Mouse (Mus musculus): ENCODE measurements around the gene Sh3pxd2a.

Gene Sh3pxd2a

GRCm38 (mm10) chr19:47464304-47465241 lies at the start of gene Sh3pxd2a:
Gene Sh3pxd2a, minus strand, starts transcription at chr19:47464401.
- DNase-seq = peak; percentile 78

DNA sequence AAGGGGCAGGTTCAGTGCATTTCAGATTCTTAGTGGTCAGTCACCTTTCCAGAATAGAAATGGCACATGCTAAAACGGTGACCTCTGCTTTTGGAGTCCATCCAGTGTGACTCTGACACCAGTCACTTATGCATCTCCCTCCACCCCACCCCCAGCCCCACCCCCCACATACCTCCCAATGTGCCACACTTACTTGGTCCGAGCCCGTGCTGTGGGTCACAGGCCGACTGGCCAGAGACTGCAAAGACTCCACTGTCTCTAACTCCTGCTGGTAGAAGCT lies 49.4 kb upstream of the Sh3pxd2a start:
- no peak for DNase-seq

DNA sequence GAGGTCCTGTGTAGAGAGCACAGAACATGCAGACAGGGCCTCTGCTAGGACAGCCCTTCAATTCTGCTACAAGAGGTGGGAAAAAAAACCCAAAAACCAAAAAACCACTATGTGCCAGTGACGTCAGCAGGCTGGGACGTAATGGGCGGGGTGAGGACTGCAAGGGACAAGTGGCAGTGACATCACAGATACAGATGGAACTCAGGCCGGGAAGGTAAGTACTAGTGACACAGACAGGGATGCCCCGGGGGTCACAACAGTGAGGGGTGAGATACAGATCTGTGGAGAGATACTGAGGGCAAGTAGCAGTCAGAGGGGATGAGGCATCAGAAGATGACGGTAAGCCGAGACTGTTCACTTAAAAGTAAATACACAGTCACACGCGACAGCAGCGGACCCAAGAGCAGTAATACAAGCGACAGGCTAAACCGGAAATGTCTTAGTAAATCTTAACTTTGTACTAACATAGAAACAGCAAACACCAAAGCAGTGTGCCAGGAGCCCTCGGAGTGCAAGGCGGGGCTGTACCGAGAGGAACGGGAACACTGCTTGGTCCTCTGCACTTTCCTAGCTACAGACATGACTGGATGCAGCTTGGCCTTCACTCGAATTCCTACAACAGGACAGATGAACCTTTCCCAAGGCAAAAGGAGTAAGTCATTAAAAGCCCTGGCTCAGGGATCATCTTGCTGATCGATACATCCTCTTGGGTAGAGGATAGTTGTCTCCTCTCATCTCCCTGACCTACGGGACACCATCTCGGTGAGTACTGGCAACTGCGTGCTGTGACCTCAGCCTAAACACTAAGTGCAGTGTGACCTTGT lies 48.8 kb upstream of the Sh3pxd2a start:
- DNase-seq = peak; percentile 75

DNA sequence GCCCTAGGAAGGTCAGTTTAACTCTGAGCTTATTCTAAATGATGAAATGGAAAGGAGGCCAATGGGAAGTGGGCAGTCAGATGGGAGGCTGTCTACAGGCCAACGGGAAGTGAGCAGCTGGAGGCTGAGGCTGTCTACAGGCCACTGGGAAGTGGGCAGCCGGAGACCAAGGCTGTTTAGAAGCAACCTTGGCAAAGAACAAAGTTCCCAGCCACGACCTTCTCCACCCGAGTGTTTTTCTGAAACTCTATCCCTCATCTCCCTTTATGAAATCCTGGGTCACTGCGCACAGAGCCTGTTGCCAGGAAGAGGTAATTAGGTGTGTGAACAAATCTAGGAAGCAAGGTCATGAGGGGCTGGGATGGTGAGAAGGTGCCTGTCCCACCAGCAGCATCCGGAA lies 47.8 kb upstream of the Sh3pxd2a start:
- peak; percentile 71 for DNase-seq

- DNase-seq = no peak
Observed at GRCm38 (mm10) chr19:47511294-47511675, 47.1 kb upstream of the Sh3pxd2a start.

GRCm38 (mm10) chr19:47510473-47511293 lies 46.5 kb upstream of the Sh3pxd2a start:
- DNase-seq = peak; percentile 76

DNA sequence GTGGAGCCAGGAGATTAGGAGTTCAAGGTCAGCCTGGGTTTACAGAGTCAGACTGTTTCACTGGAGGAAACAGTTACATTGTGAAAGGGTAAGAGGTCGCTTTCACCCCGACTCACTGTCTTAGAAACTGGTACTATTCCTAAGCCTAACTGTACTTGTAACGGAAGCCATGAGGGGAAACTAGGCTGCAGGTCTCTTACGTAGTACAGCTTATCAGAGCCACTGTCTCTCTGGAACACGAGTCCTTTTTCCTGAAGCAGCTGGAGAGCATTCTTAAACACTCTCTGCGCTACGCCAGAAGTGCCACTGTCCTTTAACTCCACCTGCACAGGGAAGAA lies 45.9 kb upstream of the Sh3pxd2a start:
- no peak for DNase-seq

GRCm38 (mm10) chr19:47508771-47509281 lies 44.6 kb upstream of the Sh3pxd2a start:
- peak; percentile 76 for DNase-seq

- no peak for DNase-seq
Observed at GRCm38 (mm10) chr19:47508191-47508590, 44.0 kb upstream of the Sh3pxd2a start.

- peak; percentile 83 for DNase-seq
Observed at GRCm38 (mm10) chr19:47507128-47508121, 43.2 kb upstream of the Sh3pxd2a start.

- peak; percentile 72 for DNase-seq
Observed at GRCm38 (mm10) chr19:47503625-47504024, 39.4 kb upstream of the Sh3pxd2a start.

DNA sequence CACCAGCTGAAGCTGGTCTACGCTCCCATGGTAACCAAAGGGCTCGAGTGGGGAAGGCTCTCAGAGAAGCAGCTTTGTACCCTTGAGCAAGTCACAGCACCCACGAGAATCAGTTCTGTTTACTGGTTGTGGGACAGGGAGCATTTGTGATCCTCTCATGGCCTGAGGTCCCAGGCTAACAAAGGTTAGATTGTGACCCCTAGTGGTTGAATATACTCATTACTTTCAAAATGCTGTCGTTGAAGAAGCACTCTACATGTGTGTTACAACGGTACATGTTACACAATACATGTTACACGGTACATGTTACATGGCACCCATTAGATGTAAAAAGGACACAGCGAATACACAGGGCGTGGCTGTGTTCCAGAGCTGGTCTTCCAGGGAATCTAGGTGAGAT lies 38.4 kb upstream of the Sh3pxd2a start:
- no peak for DNase-seq

GRCm38 (mm10) chr19:47500389-47501011 lies 36.3 kb upstream of the Sh3pxd2a start:
- DNase-seq = no peak

GRCm38 (mm10) chr19:47499841-47500240 lies 35.6 kb upstream of the Sh3pxd2a start:
- DNase-seq = no peak

GRCm38 (mm10) chr19:47498942-47499341 lies 34.7 kb upstream of the Sh3pxd2a start:
- no peak for DNase-seq

- no peak for DNase-seq
Observed at GRCm38 (mm10) chr19:47497736-47498135, 33.5 kb upstream of the Sh3pxd2a start.

DNA sequence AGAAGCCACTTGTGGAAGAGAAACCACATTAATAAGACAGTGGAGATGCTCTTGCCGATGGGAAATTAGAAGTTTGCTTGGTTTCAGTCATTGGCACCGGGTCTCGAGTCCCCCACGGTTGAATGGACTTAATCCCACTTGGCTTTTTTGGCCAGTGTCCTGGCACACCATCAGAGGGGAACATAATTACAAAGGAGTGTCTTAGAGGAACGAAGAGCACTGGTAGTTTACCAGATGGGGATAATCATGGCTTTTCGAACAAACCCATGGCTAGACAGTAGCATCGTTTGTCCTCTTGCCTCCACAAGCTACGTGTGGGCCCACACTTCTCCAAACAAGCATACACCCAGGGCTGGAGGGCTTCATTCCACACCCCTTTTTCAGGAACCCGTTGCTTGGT lies 33.1 kb upstream of the Sh3pxd2a start:
- DNase-seq = no peak

DNA sequence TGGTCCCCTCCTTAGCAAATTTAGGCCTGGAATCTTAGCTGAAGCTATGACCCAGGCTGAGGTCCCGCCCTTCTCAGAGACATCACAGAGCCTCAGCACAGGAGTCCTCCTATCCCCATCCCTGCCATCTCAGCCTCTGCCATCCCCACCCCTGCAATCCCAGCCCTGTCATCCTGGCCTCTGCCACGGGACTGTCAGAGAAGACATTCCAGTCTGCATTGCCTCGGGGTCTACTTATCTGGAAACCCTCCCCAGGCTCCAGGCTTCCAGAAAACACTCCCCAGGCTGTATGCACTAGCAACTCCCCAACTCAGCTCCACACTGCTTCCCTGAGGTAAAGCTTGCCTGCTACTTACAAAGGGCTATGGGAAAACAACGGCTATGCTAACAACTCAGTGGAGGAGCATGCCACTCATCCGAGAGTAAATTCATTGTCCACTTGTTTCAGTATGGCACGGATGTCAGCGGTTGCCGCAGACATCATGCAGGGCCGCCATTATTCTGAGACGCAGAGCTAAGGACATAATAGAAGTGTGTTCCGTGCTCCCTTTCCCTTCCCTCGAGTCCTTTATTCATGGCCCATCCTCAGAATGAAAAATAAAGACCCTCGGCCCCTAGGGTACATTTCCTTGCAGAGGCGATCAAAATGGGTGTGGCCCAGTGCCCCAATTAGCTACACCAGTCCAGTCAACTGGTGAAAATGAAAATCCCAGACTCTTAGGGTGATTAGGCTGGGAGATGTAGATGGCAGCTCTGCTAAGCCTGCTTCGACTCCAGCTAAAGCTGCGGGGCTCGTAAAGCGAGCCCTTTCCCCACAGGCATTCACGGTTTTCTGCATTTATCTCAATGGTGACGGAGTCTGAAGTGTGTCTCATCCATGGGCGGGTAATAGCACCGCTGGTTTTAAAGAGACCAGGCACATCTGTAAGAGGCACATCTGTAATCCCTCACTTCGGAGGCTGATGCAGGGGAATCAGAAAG lies 29.1 kb upstream of the Sh3pxd2a start:
- no peak for DNase-seq

GRCm38 (mm10) chr19:47492422-47492821 lies 28.2 kb upstream of the Sh3pxd2a start:
- DNase-seq = no peak

DNA sequence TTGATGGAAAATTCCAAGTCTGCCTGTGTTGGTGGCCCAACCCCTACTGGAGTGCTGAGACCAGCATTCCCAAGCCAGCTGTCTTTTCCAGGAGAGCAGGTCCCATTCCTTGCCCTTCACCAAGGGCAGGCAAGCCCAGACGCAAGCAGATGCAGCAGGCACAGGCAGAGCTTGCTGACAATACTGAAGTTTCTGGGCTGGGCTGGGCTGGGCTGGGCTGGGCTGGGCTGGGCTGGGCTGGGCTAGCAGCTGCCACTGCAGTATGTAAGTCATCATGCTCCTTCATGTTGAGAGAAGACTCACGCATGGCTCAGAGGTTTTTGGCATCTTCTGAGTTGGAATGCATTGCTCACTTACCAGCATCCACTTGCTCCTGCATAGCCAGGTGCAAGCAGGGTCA lies 27.7 kb upstream of the Sh3pxd2a start:
- DNase-seq = no peak

All from lung, postnatal 10 days (tissue).